Mouse (Mus musculus) liver, embryonic 14.5 days (tissue): ENCODE measurements around the gene Pgm2.

Source experiments
- CTCF ChIP-seq: IDR thresholded peaks from 2 replicates; pipeline ENCODE4 v1.5.1; 2016; ENCODE audit warnings: antibody characterized with exemption, low read depth, control low read depth
- EP300 ChIP-seq: IDR thresholded peaks from 2 replicates; pipeline ENCODE4 v1.6.1; 2016; ENCODE audit warnings: antibody characterized with exemption, low read depth

DNA sequence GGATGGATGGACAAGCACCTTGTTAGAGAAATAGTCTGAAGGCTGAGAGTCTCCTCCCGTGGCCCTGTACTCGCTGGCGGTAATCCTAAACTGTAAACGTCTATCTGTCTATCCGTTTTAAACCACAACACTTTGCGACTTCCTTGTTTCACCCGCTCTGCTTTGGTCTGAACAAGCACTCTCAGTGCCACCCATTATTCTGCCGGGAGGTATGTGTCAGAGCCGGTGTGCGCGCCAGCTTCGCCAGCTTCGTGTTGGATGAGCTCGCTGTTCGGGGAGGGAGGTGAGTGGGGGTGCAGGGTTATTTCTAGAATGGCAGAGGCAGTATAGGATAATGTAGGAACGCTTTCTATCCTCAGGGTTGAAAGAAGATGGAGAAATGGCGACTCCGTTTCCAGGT is 48.0 kb upstream of the Pgm2 start:
- TF ChIP-seq EP300 (no peak), CTCF (no peak)
